Mouse (Mus musculus) heart, embryonic 10.5 days (tissue): ENCODE results near the gene Mbd6. TPM values are rescaled to one million over a fixed set of nuclear protein-coding genes. Genes with fewer than 3 reads are reported as not detected.
A peak's percentile ranks its signal among the peaks of the same experiment; 100 is the strongest.

Experiments used
- DNase-seq: peaks from one replicate; pipeline ENCODE4 v3.0.0-alpha.2; 2017; ENCODE audit warnings: low spot score
- H3K27ac ChIP-seq: fragments of 300-500 bp; sonication (generic); 2 replicates; pipeline ENCODE4 v1.5.1; 2016; ENCODE audit warnings: mild to moderate bottlenecking
- H3K27me3 ChIP-seq: fragments of 300-500 bp; sonication (generic); 2 replicates; pipeline ENCODE4 v1.6.1; 2016; ENCODE audit warnings: mild to moderate bottlenecking; ENCODE audit not compliant: poor library complexity, insufficient read depth, severe bottlenecking
- H3K36me3 ChIP-seq: fragments of 300-500 bp; sonication (generic); 2 replicates; pipeline ENCODE4 v1.6.1; 2016; ENCODE audit warnings: mild to moderate bottlenecking, moderate library complexity
- H3K4me1 ChIP-seq: fragments of 300-500 bp; sonication (generic); 2 replicates; pipeline ENCODE4 v1.6.1; 2016; ENCODE audit warnings: mild to moderate bottlenecking
- H3K4me3 ChIP-seq: fragments of 300-500 bp; sonication (generic); 2 replicates; pipeline ENCODE4 v1.5.1; 2016; ENCODE audit warnings: mild to moderate bottlenecking, moderate library complexity
- H3K9me3 ChIP-seq: fragments of 300-500 bp; sonication (generic); 2 replicates; pipeline ENCODE4 v1.6.1; 2016; ENCODE audit warnings: mild to moderate bottlenecking, moderate library complexity
- WGBS: fragments of 180-500 bp; shearing (Covaris S2); methylation state at CpG from one replicate; pipeline ENCODE4 v1.1.7; 2016; 5-methylcytosine and 5-hydroxymethylcytosine counted together
- polyA plus RNA-seq: library from polyadenylated mRNA; unstranded; fragments of >200 nt; fragmentation: Nextera tagmentation; extraction: Ambion mirVana; gene quantifications from 2 replicates; pipeline ENCODE4 v1.2.1, GENCODE M21; 2016

The Mbd6 gene
- polyA plus RNA-seq, 1 experiment from 2014 or later: 16.9 TPM

DNA sequence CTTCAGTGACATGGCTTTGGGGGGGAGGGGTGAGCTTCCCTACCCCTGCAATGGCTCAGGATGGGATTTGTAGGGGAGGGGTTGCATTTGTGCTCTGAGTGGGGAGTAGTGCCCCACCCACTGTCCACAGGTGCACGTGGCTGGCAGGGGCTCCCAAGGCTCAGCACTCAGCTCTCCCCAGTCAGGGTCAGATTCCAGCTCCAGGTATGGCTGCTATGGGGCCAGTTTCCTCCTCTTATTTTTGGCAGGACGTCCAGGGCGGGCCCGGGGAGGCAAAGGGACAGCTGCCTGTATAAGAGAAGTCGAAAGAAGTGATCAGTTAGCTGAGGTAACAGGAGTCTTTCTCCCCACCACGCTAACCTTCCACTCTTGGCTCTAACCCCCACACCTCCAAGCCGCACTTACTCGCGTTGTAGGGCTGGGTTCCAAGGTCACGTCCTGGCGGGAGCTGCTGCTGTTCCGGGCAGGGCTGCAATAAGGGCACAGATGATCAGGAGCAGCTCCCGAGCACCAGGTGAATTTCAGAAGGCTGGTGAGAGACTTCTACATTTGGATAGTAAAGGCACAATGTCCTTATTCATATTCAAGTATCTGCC, 6.1 kb downstream of the Mbd6 start:
- no peak for DNase-seq
- no peaks in the 10 kb centered on the region for H3K9me3 ChIP-seq
- H3K27ac ChIP-seq: no peak overlapping the region
- no peaks in the 10 kb centered on the region for H3K27me3 ChIP-seq
- peaks cover 99% of the 10 kb centered on the region for H3K36me3 ChIP-seq
- H3K4me3 ChIP-seq: no peak overlapping the region
- peaks cover 34% of the 10 kb centered on the region for H3K4me1 ChIP-seq
- WGBS: 84% methylated on average over 13 of the region's 13 CpGs

- Histone ChIP-seq H3K4me1 (peaks cover 20% of the 10 kb centered on the region), H3K9me3 (no peaks in the 10 kb centered on the region), H3K27me3 (no peaks in the 10 kb centered on the region), H3K4me3 (no peak overlapping the region), H3K27ac (no peak overlapping the region), H3K36me3 (peaks cover 100% of the 10 kb centered on the region)
- no peak for DNase-seq
- 90% methylated on average over 8 of the region's 8 CpGs for WGBS
Observed at GRCm38 (mm10) chr10:127281316-127281715, 7.5 kb downstream of the Mbd6 start.

DNA sequence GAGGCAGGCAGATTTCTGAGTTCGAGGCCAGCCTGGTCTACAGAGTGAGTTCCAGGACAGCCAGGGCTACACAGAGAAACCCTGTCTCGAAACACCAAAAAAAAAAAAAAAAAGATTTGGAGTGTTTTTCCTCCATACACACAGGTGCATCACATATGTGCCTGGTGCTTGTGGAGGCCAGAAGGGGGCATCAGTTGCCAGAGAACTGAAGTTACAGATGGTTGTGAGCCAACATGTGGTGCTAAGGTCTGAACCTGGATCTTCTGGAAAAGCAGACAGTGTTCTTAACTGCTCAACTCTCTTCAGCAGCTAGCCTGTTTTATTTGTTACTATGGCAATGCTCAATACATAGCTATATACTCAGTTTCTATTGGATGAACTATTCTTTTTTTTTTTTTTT, 9.1 kb downstream of the Mbd6 start:
- H3K36me3 ChIP-seq: peaks cover 100% of the 10 kb centered on the region
- DNase-seq: no peak
- WGBS: 89% methylated on average over 2 of the region's 2 CpGs

DNA sequence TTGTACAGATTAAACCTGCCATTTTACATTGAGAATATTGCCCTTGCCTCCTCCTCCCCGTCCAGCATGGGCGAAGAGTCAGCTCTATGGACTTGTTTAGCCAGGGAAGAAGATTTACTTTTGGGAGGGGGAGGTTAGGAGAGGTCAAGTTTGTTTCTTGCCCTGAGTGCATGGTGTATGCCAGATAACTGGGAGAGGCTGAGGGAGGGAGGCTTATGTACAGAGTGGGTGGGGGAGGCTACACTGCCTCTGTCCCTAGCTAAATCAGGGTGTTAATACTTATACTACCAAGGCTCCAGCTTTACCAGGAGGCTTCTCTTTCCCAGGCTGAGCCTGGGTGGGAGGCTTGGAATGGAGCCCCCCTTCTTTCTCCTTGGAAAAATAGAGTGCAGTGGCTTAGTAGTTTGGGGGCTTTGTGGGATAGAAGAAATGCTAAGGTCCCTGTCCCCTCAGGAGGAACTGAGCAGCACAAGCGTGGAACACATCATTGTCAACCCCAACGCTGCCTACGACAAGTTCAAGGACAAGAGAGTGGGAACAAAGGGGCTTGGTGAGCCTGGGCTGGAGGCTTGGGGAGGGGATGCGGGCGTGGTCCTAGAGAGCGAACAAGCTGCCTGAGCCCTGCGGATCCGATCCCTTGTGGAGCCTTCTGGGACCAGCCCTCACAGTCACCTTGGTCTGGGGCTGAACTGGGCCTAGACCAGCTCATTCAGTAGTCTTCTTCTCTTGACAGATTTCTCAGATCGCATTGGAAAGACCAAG, 14.4 kb downstream of the Mbd6 start:
- H3K4me3 ChIP-seq: no peak overlapping the region
- DNase-seq: no peak
- 84% methylated on average over 11 of the region's 11 CpGs for WGBS
- H3K27me3 ChIP-seq: no peaks in the 10 kb centered on the region
- peaks cover 96% of the 10 kb centered on the region for H3K36me3 ChIP-seq
- H3K9me3 ChIP-seq: no peaks in the 10 kb centered on the region
- peaks cover 16% of the 10 kb centered on the region for H3K4me1 ChIP-seq
- H3K27ac ChIP-seq: no peak overlapping the region

More for the DNA sequence above, 9.1 kb downstream of the Mbd6 start:
- no peak overlapping the region for H3K27ac ChIP-seq
- no peak overlapping the region for H3K4me3 ChIP-seq
- no peaks in the 10 kb centered on the region for H3K27me3 ChIP-seq
- no peaks in the 10 kb centered on the region for H3K9me3 ChIP-seq
- peaks cover 5% of the 10 kb centered on the region for H3K4me1 ChIP-seq

- WGBS: 89% methylated on average over 5 of the region's 5 CpGs
Observed at GRCm38 (mm10) chr10:127272371-127272770, 16.4 kb downstream of the Mbd6 start.

DNA sequence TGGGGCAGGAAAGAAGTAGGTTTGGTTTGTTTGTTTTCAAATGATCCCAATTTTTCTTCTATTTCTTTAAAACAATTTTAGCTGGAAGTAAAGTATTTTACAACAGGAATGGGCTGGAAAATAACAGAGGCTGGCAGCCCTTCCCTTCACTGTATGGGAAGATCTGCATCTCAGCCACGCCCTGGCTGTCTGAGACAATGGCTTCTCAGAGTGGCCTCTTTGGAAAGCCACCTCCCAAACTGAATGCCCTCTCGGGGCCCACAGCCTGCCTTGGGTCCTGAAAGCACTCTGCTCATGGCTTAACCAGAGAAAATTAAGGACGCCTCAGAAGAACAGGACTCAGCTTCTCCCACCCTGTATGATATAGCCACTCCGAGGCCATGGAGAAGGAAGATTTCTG, 18.9 kb downstream of the Mbd6 start:
- Histone ChIP-seq H3K27ac (no peak overlapping the region), H3K36me3 (peaks cover 64% of the 10 kb centered on the region), H3K4me3 (no peak overlapping the region), H3K27me3 (peaks cover 2% of the 10 kb centered on the region; the same call in 1 of the 2 replicates), H3K4me1 (peaks cover 39% of the 10 kb centered on the region), H3K9me3 (no peaks in the 10 kb centered on the region)
- WGBS: 74% methylated on average over 4 of the region's 4 CpGs
- no peak for DNase-seq

More at GRCm38 (mm10) chr10:127272371-127272770, 16.4 kb downstream of the Mbd6 start:
- Histone ChIP-seq H3K4me3 (no peak overlapping the region), H3K27ac (no peak overlapping the region), H3K9me3 (no peaks in the 10 kb centered on the region), H3K36me3 (peaks cover 89% of the 10 kb centered on the region), H3K4me1 (peaks cover 30% of the 10 kb centered on the region), H3K27me3 (no peaks in the 10 kb centered on the region)
- no peak for DNase-seq

DNA sequence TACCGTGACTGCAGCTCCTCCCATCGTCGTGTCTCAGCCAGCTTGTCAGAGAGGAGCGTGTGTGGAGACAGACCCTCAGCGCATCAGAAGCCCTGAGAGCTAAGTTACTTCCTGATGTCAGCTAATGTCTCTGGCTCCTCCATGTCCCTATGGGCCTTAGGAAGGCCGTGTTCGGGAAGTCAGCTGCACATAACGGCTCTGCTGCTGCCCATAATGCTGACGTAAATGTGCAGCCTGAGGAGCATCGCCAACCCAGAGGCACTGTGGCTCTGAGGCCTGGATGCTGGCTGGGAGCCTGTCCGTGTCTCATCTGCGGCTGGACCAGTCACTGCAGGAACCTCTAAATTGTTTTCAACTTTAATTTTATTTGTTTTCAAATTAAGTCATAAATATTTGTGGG, 19.8 kb downstream of the Mbd6 start:
- Histone ChIP-seq H3K4me1 (peaks cover 32% of the 10 kb centered on the region), H3K9me3 (no peaks in the 10 kb centered on the region), H3K27me3 (peaks cover 9% of the 10 kb centered on the region), H3K27ac (no peak overlapping the region), H3K4me3 (no peak overlapping the region), H3K36me3 (peaks cover 55% of the 10 kb centered on the region)
- WGBS: 83% methylated on average over 12 of the region's 12 CpGs
- no peak for DNase-seq

- no peaks in the 10 kb centered on the region for H3K9me3 ChIP-seq
- no peak for DNase-seq
- H3K4me1 ChIP-seq: peaks cover 27% of the 10 kb centered on the region
- peaks cover 50% of the 10 kb centered on the region for H3K36me3 ChIP-seq
- no peak overlapping the region for H3K27ac ChIP-seq
- 63% methylated on average over 5 of the region's 5 CpGs for WGBS
- H3K4me3 ChIP-seq: no peak overlapping the region
- peaks cover 15% of the 10 kb centered on the region for H3K27me3 ChIP-seq
Observed at GRCm38 (mm10) chr10:127268401-127268800, 20.4 kb downstream of the Mbd6 start.

DNA sequence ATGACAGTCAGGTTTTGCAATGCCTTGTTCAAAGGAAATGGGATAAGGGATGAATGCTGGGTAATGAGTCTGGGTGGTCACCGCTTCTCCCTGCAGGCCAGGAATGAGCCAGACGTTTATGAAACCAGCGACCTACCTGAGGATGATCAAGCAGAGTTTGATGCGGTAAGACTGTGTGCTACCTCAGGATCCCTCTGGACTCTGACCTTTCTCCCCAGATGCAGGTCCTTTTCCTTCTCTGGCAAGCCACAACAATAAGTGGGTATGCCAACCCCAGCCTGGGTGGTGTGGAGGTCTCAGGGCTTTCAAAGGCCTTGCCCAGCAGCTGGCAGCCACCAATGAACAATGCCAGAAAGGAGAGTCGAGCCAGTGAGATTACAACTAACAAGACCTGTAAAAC, 21.5 kb downstream of the Mbd6 start:
- H3K27me3 ChIP-seq: peaks cover 25% of the 10 kb centered on the region
- no peaks in the 10 kb centered on the region for H3K9me3 ChIP-seq
- peak overlapping the region; percentile 99 for H3K4me3 ChIP-seq
- WGBS: 75% methylated on average over 5 of the region's 5 CpGs
- peaks cover 32% of the 10 kb centered on the region for H3K4me1 ChIP-seq
- H3K36me3 ChIP-seq: peaks cover 39% of the 10 kb centered on the region
- DNase-seq: no peak
- H3K27ac ChIP-seq: peak overlapping the region; percentile 99; the same call in 1 of the 2 replicates

DNA sequence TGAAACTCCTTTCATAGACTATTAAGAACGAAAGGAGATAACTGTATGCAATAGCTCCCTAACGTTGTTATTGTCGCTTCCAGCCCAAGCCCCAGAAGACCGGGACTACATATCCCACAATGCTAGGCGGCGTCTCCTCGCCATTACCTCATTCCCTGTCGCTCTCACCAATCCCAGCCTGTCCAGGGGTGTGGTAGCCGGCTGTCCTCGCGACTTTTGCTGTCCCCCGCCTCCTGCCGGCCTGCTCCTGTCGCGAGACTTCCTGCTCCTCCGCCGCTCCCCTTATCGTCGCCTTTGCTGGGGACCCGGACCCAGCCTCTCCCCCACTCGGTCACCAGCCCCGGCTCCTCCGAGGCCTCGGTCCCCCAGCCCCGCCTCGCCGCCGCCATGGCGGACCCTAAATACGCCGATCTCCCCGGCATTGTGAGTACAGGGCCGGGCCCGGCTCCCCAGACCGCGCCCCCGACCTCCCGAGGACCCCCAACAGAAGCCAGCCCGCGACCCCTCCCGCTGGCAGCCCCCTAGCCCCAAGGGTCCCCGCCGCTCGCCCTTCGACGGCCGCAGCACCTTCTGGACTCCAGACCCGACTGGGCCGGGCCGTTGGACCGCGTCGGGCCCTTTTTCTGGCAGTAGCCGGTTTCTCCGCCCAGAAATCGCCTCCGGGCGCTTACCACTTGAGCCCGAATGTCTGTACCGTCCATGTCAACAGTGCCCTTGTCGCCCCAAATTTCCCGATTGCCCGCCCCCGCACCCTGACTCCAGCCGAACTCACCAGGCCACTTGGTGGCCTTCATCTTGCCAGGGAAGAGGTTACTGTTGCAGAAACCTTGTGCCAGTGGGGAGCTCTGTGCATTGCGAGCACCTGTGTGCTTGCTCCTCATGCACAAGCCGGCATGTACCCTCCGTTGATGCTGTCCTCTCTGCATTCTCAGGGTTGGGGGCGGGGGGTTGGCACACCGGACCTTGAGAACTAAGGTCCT, 22.4 kb downstream of the Mbd6 start, which contains the start of gene Dctn2:
Dctn2 (plus strand) TSS at position 257 of the 980 bp plus-strand sequence.
- H3K4me3 ChIP-seq: peak within 1 kb of the TSS; percentile 99
- peaks cover 32% of the 10 kb centered on the region for H3K4me1 ChIP-seq
- H3K36me3 ChIP-seq: peaks cover 30% of the 10 kb centered on the region
- no peaks in the 10 kb centered on the region for H3K9me3 ChIP-seq
- peaks cover 35% of the 10 kb centered on the region for H3K27me3 ChIP-seq
- WGBS: under 1% methylated on average over 70 of the region's 70 CpGs
- DNase-seq: peak; percentile 99
- peak within 1 kb of the TSS; percentile 99 for H3K27ac ChIP-seq

- H3K27ac ChIP-seq: peak overlapping the region; percentile 99
- H3K36me3 ChIP-seq: peaks cover 25% of the 10 kb centered on the region
- H3K4me1 ChIP-seq: peaks cover 32% of the 10 kb centered on the region
- DNase-seq: no peak
- no peaks in the 10 kb centered on the region for H3K9me3 ChIP-seq
- H3K27me3 ChIP-seq: peaks cover 41% of the 10 kb centered on the region
- H3K4me3 ChIP-seq: peak overlapping the region; percentile 99
- WGBS: 32% methylated on average over 4 of the region's 4 CpGs
Observed at GRCm38 (mm10) chr10:127265727-127266111, 23.1 kb downstream of the Mbd6 start.

DNA sequence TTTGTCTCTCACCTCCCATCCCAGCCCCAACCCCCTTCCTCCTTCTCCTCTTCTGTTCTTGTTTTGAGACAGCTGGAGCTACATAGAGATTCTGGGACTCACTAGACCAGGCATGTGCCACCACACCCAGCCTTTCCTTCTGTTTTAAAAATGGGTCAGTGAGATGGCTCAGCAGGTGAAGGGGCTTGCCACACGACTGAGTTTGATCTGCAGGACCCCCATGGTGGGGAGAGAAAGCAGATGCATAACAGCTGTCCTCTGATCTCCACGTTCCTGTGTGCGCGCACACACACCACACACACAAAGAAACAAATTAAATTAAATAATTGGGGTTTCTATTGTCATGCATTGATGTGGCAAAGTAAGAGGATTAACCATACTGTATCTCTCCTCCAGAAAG, 23.8 kb downstream of the Mbd6 start:
- peaks cover 17% of the 10 kb centered on the region for H3K36me3 ChIP-seq
- no peak overlapping the region for H3K27ac ChIP-seq
- 75% methylated on average over 4 of the region's 4 CpGs for WGBS
- H3K4me3 ChIP-seq: no peak overlapping the region
- no peaks in the 10 kb centered on the region for H3K9me3 ChIP-seq
- no peak for DNase-seq
- peaks cover 48% of the 10 kb centered on the region for H3K27me3 ChIP-seq
- peaks cover 32% of the 10 kb centered on the region for H3K4me1 ChIP-seq
